Mouse (Mus musculus): ENCODE data around the gene Dnajc14.

GRCm38 (mm10) chr10:128793258-128793657, 10.6 kb upstream of the Dnajc14 start:
- TF ChIP-seq PAX5 (IDR thresholded peaks at IDR 0.05; ENCODE audit: low read length), result no peak
- no peak for TF ChIP-seq MXI1 (IDR thresholded peaks at IDR 0.05; ENCODE audit: low read depth, low read length)
- TF ChIP-seq CTCF (conservative IDR thresholded peaks at IDR 0.05 in 1 of 2, IDR thresholded peaks at IDR 0.05 in 1 of 2; ENCODE audit: low read depth in 2 of 2, low read length in 2 of 2), result no peak
- no peak for TF ChIP-seq POLR2AphosphoS2 (IDR thresholded peaks at IDR 0.05; ENCODE audit: low read depth, low read length)
- no peak for TF ChIP-seq POLR2A (IDR thresholded peaks at IDR 0.05; ENCODE audit: low read depth, low read length)
- TF ChIP-seq E2F4 (IDR thresholded peaks at IDR 0.05; ENCODE audit: insufficient replicate concordance, low read depth, low read length), result no peak
